Mouse (Mus musculus): Measurements from ENCODE around the gene Fbxo6. TPM values are rescaled to one million over a fixed set of nuclear protein-coding genes. Genes with fewer than 3 reads are reported as not detected.

Gene Fbxo6
- polyA plus RNA-seq, 1 experiment from 2014 or later = 12.3 TPM

DNA sequence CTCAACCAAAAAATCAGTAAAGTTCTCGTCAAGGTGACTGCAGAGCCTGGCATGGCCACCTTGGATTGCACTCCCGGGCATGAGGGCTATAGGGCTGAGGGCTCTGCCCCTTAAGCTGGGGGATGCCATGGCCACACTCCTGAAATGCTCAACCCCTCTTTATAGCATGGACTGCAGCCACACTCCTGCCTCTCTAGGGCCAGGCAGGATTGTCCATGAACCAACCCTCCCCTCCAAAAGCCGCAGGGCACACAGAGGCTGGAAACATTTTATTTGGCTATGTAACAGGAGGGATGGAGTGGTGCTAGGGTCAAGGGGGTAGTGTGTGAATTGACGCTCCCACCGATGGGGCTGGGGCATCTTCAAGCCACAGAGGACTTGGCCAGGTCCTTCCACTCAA, 607 bp upstream of the Fbxo6 start:
- Histone ChIP-seq H3K4me1 (ENCODE audit: insufficient read depth) (no peaks in the 10 kb centered on the region), H3K27me3 (ENCODE audit: insufficient read depth, low read length) (no peaks in the 10 kb centered on the region), H3K36me3 (ENCODE audit: insufficient read depth) (no peaks in the 10 kb centered on the region), H3K9ac (no peak overlapping the region), H3K9me3 (ENCODE audit: low read depth, low read length) (no peaks in the 10 kb centered on the region), H3K4me2 (peak overlapping the region; percentile 93; the same call in 1 of the 2 replicates), H3K27ac (ENCODE audit: low read depth) (no peak overlapping the region), H3K4me3 (ENCODE audit: low read depth, low read length) (no peak overlapping the region)
- ATAC-seq (ENCODE audit: insufficient read depth) (no peak), DNase-seq (no peak)
- WGBS = 73% methylated on average over 5 of the region's 5 CpGs
- no peak for TF ChIP-seq CTCF (IDR thresholded peaks at IDR 0.05; ENCODE audit: low read depth)

DNA sequence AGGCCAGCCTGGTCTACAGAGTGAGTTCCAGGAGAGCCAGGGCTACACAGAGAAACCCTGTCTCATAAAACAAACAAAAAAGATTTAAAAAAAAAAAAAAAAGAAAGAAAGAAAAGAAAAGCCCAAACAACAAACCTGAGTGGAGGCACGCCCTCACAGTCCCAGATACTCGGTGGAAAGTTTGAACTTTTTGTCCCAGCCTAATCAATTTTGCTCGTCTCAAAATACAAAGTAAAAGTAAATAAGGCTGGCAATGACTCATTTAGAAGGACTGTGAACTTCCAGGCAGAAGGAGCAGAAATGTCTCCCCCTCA, 1.0 kb downstream of the Fbxo6 start:
- H3K9ac ChIP-seq = no peak overlapping the region; the same call in 1 of the 2 replicates

DNA sequence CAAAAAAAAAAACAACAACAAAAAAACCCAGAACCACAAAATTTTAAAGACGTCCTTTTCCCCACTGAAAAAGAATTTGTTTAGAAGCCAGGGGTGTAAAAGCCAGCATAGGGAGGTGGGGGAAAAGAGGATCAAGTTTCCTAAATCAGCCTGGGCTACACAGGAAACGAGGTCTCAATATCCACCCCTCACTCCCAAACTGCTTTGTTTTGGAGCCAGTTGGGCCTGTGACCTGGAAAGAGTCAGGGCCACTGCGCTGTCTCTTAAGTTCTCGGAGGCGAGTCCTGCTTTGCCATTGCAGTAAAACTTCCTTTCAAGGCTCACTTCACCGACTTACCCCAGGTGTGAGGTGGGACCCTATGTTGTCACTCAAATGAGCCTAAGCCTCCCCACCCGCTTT, 1.7 kb downstream of the Fbxo6 start:
- ATAC-seq (ENCODE audit: insufficient read depth) (no peak), DNase-seq (no peak)
- Histone ChIP-seq H3K27me3 (ENCODE audit: insufficient read depth, low read length) (no peaks in the 10 kb centered on the region), H3K9ac (no peak overlapping the region), H3K4me2 (no peak overlapping the region), H3K9me3 (ENCODE audit: low read depth, low read length) (no peaks in the 10 kb centered on the region), H3K36me3 (ENCODE audit: insufficient read depth) (peaks cover 14% of the 10 kb centered on the region; the same call in 1 of the 2 replicates), H3K4me1 (ENCODE audit: insufficient read depth) (no peaks in the 10 kb centered on the region), H3K4me3 (ENCODE audit: low read depth, low read length) (no peak overlapping the region), H3K27ac (ENCODE audit: low read depth) (no peak overlapping the region)
- TF ChIP-seq CTCF (IDR thresholded peaks at IDR 0.05; ENCODE audit: low read depth) = no peak
- WGBS = 50% methylated on average over 7 of the region's 7 CpGs

More for the DNA sequence above, 1.0 kb downstream of the Fbxo6 start:
- peaks cover 7% of the 10 kb centered on the region; the same call in 1 of the 2 replicates for H3K36me3 ChIP-seq (ENCODE audit: insufficient read depth)
- DNase-seq (no peak), ATAC-seq (ENCODE audit: insufficient read depth) (no peak)
- H3K27me3 ChIP-seq (ENCODE audit: insufficient read depth, low read length) = no peaks in the 10 kb centered on the region
- no peak for TF ChIP-seq CTCF (IDR thresholded peaks at IDR 0.05; ENCODE audit: low read depth)
- H3K4me2 ChIP-seq = peak overlapping the region; percentile 93
- H3K4me3 ChIP-seq (ENCODE audit: low read depth, low read length) = peak overlapping the region; percentile 57
- no peaks in the 10 kb centered on the region for H3K4me1 ChIP-seq (ENCODE audit: insufficient read depth)
- H3K27ac ChIP-seq (ENCODE audit: low read depth) = no peak overlapping the region
- WGBS = 26% methylated on average over 3 of the region's 3 CpGs
- no peaks in the 10 kb centered on the region for H3K9me3 ChIP-seq (ENCODE audit: low read depth, low read length)

DNA sequence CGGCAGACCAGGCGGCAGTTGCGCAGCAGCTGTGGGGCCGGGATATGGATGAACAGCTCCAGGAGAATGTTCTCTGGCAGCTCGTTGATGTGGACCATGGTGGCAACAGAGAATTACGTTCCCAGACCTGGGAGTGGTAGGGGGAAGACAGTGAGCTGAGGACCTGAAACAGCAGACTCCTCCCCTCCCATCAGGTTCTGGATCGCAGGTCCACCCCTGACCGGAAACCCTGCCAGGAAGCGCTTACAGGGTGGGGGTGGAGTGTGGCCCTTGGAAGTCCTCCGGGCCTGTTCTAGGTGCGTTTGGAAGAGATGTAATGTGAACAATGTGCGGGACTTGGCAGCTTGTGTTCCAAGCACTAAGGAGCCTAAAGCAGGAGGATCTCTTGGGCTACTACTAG, 2.4 kb downstream of the Fbxo6 start:
- no peak for TF ChIP-seq CTCF (IDR thresholded peaks at IDR 0.05; ENCODE audit: low read depth)
- ATAC-seq (ENCODE audit: insufficient read depth) = no peak
- Histone ChIP-seq H3K9me3 (ENCODE audit: low read depth, low read length) (no peaks in the 10 kb centered on the region), H3K36me3 (ENCODE audit: insufficient read depth) (peaks cover 17% of the 10 kb centered on the region; the same call in 1 of the 2 replicates), H3K4me2 (no peak overlapping the region), H3K9ac (no peak overlapping the region), H3K4me1 (ENCODE audit: insufficient read depth) (no peaks in the 10 kb centered on the region), H3K27ac (ENCODE audit: low read depth) (no peak overlapping the region), H3K4me3 (ENCODE audit: low read depth, low read length) (no peak overlapping the region), H3K27me3 (ENCODE audit: insufficient read depth, low read length) (no peaks in the 10 kb centered on the region)
- 53% methylated on average over 12 of the region's 12 CpGs for WGBS
- no peak for DNase-seq

DNA sequence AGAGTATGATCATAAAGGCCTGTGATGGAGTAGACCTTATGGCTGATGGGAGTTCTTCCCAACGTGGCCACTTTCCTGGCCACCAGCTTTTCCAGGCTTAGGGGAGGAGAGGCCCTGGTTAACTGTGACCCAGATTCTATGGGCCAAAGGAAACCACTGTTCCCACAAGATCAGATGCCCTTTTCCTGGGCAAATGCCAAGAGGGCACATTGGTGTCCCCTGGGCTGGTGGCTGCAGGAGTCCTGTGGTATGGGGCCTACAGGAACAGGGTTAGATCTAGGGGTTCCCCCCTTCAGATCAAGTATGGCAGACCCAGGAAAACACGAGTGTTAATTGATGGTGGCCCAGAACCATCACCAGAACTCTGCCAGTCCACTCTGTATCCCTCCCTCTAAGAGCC, 4.2 kb downstream of the Fbxo6 start:
- no peak overlapping the region for H3K27ac ChIP-seq (ENCODE audit: low read depth)
- 87% methylated on average over 2 of the region's 2 CpGs for WGBS

DNA sequence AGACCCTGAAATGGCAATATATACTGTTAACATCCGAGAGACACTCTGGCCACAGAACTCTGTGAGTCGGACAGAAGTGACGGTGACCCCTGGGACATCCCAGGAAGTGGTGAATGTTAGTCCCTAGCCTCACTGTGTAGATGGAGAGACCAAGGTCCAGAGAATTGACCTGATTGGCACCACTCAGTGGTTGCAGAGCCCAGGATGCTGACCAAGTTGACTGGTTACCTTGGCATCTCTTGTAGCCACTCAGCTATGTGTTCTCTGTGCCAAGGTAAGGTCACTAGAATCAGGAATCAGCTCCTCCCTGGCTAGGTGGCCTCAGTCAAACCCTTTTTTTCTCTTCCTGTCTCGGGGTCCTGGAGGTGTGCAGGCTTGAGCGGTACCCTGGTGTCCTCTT, 8.2 kb downstream of the Fbxo6 start:
- Histone ChIP-seq H3K9me3 (ENCODE audit: low read depth, low read length) (no peaks in the 10 kb centered on the region), H3K4me1 (ENCODE audit: insufficient read depth) (no peaks in the 10 kb centered on the region), H3K27me3 (ENCODE audit: insufficient read depth, low read length) (0 out of 2 replicates have a peak, but pooled peaks cover 5% of the 10 kb centered on the region), H3K27ac (ENCODE audit: low read depth) (no peak overlapping the region), H3K36me3 (ENCODE audit: insufficient read depth) (peaks cover 18% of the 10 kb centered on the region; the same call in 1 of the 2 replicates), H3K9ac (no peak overlapping the region), H3K4me3 (ENCODE audit: low read depth, low read length) (no peak overlapping the region), H3K4me2 (no peak overlapping the region)
- no peak for TF ChIP-seq CTCF (IDR thresholded peaks at IDR 0.05; ENCODE audit: low read depth)
- WGBS = 85% methylated on average over 5 of the region's 5 CpGs
- no peak for ATAC-seq (ENCODE audit: insufficient read depth)
- DNase-seq = no peak

More for the DNA sequence above, 4.2 kb downstream of the Fbxo6 start:
- DNase-seq = no peak
- ATAC-seq (ENCODE audit: insufficient read depth) = no peak
- TF ChIP-seq CTCF (IDR thresholded peaks at IDR 0.05; ENCODE audit: low read depth) = no peak
- Histone ChIP-seq H3K27me3 (ENCODE audit: insufficient read depth, low read length) (no peaks in the 10 kb centered on the region), H3K9ac (no peak overlapping the region), H3K4me3 (ENCODE audit: low read depth, low read length) (no peak overlapping the region), H3K9me3 (ENCODE audit: low read depth, low read length) (no peaks in the 10 kb centered on the region), H3K4me1 (ENCODE audit: insufficient read depth) (no peaks in the 10 kb centered on the region), H3K4me2 (no peak overlapping the region), H3K36me3 (ENCODE audit: insufficient read depth) (peaks cover 18% of the 10 kb centered on the region; the same call in 1 of the 2 replicates)

DNA sequence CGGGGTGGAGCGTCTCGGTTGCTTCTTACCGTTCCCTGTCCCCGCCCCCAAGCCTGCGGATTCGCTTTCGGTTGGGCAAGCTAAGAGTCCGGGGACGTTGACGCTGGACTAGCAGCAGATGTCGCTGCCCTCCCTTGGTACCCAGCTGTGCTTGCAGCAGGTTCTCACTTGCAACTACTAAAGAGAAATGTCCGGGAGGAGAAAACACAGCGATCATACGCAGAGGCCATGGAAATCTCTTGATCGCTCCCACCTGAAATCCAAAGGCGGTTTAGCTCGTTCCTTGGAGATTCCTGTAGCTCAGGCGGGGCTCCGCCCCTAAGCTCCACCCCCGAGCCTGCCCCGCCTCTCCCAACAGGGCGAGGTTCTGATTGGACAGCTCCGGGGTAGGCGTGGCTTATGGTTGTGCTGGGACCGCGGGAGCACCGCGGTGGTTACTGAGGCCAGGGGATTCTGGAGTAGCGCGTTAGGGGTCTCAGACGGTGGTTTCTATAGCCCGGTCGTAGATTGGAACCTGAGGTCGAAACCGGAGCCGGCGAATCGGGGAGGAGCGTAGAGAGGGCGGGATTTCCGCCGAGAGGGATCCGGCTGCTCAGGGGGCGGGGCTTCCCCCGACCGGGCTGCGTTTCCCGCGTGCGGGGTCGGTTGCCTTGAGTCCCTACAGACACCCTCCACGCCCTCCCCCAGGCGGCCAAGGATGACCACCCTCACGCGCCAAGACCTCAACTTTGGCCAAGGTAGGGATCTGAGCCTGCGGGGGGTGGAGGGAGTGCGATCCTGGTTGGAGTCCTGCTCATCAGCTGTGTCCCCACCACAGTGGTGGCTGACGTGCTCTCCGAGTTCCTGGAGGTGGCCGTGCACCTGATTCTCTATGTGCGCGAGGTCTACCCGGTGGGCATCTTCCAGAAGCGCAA, 11.6 kb downstream of the Fbxo6 start:
- H3K4me1 ChIP-seq (ENCODE audit: insufficient read depth) = no peaks in the 10 kb centered on the region
- H3K4me2 ChIP-seq = peak overlapping the region; percentile 93
- DNase-seq (peak; percentile 93), ATAC-seq (ENCODE audit: insufficient read depth) (peak; percentile 93)
- H3K27me3 ChIP-seq (ENCODE audit: insufficient read depth, low read length) = 0 out of 2 replicates have a peak, but pooled peaks cover 5% of the 10 kb centered on the region
- TF ChIP-seq CTCF (IDR thresholded peaks at IDR 0.05; ENCODE audit: low read depth) = peak; percentile 69
- peaks cover 5% of the 10 kb centered on the region; the same call in 1 of the 2 replicates for H3K36me3 ChIP-seq (ENCODE audit: insufficient read depth)
- peak overlapping the region; percentile 88 for H3K27ac ChIP-seq (ENCODE audit: low read depth)
- H3K9ac ChIP-seq = peak overlapping the region; percentile 58
- WGBS = under 1% methylated on average over 65 of the region's 65 CpGs
- H3K4me3 ChIP-seq (ENCODE audit: low read depth, low read length) = peak overlapping the region; percentile 63
- H3K9me3 ChIP-seq (ENCODE audit: low read depth, low read length) = no peaks in the 10 kb centered on the region

All from lung, embryonic 14.5 days (tissue).